Mouse (Mus musculus) heart, adult 2 months (tissue): ENCODE data around the gene Kcnn3.

ENCODE experiments used
- CTCF ChIP-seq: fragments of 200-600 bp; IDR thresholded peaks from 2 replicates; pipeline ENCODE4 v1.8.1; 2022; ENCODE audit warnings: antibody characterized with exemption, mild to moderate bottlenecking, moderate library complexity
- POLR2A ChIP-seq: fragments of 200-500 bp; IDR thresholded peaks from 2 replicates; pipeline ENCODE4 v1.6.1; 2011; ENCODE audit warnings: mild to moderate bottlenecking, low read depth, low read length, control low read depth; ENCODE audit not compliant: insufficient read depth

DNA sequence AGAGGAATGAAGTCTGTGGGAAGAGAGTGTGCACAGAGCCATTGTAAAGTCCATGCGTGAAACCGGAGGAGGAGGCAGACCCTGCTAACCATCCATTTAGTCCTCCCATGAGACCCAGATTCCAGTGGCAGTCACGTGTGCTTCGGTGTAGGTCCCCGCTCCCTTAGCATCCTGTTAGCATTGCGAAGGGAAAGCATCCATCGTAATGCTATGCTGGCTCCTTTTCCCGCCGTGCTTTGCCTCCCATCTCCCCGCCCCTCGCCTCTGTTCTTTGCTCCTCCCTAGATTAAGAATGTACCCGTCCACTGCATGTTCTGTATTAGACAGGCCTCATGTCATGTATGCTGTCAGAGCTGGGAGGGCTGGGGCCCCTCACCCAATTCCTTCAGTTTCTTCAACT lies 144.8 kb downstream of the Kcnn3 start:
- TF ChIP-seq POLR2A (no peak), CTCF (no peak)
